Mouse (Mus musculus) cerebellum, adult 8-10 months (tissue): Measurements from ENCODE around the gene Pbld2.
"Not testable (repeated sequence)": the region's sequence is repeated elsewhere in the genome, so short reads cannot be mapped to it uniquely, and the experiment has no call there.

Experiments used
- DNase-seq: peaks from one replicate; pipeline ENCODE4 v3.0.0; 2022

Gene Pbld2

GRCm38 (mm10) chr10:63026156-63026794, 2.2 kb downstream of the Pbld2 start:
- no peak for DNase-seq

DNA sequence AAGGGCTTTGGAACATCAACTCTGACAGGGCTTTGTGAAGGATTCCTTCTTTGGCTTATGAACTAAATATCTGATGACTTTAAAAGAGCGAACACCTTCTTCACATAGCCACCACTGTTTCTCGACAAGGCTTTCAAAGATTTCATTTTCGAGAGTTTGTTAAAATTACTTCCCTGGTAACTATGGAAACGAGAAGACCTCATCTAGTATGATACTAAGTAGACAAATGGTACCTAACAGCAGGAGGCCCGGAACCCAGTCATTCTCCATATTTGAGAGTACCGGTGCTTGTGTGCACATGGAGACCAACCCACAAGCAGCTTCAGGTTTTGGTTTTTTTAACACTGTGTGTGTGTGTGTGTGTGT, 2.7 kb downstream of the Pbld2 start:
- DNase-seq, result no peak

GRCm38 (mm10) chr10:63027376-63028161, 3.5 kb downstream of the Pbld2 start:
- no peak for DNase-seq

- no peak for DNase-seq
These were observed 4.3 kb downstream of the Pbld2 start for GRCm38 (mm10) chr10:63028396-63028795.

DNA sequence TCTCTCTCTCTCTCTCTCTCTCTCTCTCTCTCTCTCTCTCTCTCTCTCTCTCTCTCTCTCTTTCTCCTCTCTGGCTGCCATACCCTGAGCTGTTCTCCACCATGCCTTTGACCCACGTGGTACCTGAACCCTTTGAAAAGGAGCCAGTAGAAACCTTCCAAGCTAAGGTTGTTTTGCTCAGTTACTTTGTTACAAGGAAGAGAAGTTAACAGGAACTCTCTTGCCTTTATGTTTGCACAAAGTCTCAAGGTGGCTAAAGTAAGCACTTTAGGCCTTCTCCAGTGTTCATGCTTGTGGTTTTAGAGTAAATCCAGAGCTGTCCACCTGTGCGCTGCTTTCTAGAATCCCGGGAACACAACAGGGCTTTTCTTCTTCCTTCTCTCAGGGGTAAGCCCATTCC, 8.2 kb downstream of the Pbld2 start:
- no peak for DNase-seq

DNA sequence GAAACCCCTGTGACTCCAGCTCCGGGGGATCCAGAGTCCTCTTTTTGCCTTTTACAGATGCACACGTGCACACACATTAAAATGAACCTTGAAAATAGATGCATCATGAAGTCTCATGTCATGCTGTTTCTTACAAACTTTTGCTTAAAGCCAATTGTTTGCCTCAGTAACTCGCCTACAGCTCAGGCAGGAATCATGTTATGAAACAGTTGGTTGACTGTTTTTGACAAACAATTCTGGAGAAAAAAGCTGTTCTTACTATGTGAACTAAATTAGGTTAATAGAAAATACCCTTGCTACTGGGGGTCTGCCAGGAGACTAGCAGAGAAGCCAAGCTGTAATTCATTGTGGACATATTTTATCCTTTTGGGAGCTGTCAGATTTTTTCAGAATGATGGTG, 8.8 kb downstream of the Pbld2 start:
- no peak for DNase-seq

- no peak for DNase-seq
These were observed 14.6 kb downstream of the Pbld2 start for GRCm38 (mm10) chr10:63038571-63039320.

DNA sequence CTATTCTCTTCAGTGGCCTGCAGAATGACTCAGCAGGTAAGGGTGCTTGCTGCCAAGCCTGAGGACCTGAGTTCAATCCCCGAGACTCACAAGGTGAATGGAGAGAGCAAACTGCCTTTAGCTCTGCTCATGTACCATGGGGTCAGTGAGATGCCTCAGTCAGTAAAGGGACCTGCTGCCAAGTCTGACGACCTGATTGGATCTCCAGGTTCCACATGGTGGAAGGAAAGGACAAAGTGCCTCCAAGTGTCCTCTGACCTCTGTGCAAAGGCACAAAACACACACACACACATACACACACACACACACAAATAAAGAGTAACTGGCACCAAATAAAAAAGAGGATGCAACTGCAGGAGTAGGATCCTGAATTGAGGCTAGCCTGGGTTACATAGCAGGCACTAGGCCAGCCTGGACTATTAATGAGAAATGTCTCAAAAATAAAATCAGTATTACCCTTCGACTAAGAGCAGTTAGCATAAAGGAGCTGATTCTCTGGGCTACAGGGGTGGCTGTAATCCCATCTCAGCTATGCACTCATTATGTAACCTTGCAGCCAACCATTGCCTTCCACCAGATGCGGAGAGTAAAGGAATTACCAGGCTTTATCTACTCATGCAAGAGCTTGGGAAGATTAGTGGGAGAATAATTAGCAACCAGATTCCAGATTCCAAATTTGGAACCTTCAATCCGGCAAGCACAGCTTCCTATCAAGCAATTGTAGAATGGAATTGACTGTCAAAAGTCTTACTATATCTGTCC, 15.9 kb downstream of the Pbld2 start:
- no peak for DNase-seq

- DNase-seq, result no peak
These were observed 19.0 kb downstream of the Pbld2 start for GRCm38 (mm10) chr10:63043154-63043553.

DNA sequence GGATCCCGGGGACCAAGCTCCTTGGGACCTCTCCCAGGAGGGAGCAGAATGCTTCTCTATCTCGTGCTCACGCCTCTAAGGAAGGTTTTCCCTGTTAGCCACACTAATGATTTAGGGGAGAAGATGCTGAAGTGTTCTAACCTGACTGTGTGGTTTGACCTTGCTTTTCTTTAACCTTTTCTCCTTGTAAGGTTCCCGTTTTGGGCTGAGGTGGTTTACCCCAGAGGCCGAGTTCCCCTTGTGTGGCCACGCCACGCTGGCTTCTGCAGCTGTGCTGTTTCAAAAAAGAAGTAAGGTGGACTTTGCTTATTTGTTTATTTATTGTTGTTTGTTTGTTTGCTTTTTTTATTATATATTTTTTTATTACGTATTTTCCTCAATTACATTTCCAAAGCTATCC, 23.6 kb downstream of the Pbld2 start:
- DNase-seq, result no peak

DNA sequence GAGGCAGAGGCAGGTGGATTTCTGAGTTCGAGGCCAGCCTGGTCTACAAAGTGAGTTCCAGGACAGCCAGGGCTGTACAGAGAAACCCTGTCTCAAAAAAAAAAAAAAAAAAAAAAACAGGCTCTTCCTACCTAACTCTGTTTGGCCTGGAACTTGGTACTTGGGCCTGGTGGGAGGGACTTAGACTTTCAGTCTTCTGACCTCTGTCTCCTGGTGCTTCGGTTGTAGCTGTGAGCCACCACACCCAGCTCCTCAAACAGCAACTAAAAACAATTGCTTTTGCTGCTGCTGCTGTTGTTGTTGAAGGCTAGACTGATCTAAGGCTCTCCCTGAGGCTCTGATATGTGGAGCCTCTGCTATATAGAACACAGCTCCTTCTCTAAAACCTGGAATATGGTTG, 25.0 kb downstream of the Pbld2 start:
- no peak for DNase-seq

DNA sequence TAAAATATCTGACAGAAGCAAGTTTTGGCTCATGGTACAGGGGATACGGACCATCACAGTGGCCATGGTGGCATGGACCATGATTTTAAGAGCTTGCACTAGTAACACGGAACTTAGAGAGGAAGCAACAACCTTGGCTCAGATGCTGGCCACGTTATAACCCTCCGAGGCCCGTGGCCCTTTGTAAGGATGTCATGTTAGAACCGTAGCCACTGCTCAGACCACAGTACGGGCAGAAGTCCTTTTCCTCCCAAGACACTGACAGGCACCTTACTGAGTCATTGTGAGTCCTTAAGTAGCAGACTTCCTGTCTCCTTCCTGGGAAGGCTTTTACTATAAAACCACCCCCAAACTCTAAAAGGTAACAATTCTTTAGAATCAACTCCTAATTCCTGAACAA, 27.2 kb downstream of the Pbld2 start:
- no peak for DNase-seq

GRCm38 (mm10) chr10:63052011-63052410, 27.9 kb downstream of the Pbld2 start:
- no peak for DNase-seq

- no peak for DNase-seq
These were observed 28.9 kb downstream of the Pbld2 start for GRCm38 (mm10) chr10:63053007-63053406.

DNA sequence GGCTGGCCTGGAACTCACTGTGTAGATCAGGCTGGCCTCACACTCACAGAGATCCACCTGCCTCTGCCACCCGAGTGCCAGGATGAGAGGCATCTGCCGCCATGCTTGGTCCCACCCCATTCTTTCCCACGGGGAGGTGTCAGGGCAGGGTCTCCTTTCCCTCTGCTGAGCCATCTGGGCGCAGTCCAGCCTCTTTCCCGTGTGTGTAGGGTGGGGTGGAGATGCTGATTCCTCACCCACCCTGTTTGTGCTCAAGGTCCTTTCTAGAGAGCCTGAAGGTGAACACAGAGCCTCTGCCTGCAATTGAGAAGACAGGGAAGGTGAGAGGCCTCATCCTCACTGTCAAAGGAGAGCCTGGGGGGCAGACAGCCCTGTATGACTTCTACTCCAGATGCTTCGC, 30.0 kb downstream of the Pbld2 start:
- DNase-seq, result not testable (repeated sequence)

DNA sequence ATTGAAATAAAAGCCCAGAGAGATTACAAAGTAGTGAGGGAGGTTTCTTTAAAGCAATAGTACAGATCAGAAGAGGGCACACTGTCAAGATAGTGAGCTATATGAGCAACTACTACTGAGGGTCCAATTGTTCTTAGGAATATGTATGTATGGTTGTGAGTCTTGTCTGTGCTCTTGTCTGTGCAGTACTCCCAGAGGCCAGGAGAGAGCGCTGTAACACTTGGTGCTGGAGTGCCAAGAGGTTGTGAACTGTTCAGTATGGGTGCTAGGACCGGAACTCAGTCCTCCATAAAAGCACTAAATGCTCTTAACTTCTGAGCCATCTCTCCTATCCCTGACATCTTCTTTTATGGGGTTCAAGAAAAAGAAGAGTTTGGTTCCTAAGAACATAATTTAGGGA, 30.5 kb downstream of the Pbld2 start:
- DNase-seq, result no peak

GRCm38 (mm10) chr10:63056966-63057750, 33.0 kb downstream of the Pbld2 start:
- no peak for DNase-seq

DNA sequence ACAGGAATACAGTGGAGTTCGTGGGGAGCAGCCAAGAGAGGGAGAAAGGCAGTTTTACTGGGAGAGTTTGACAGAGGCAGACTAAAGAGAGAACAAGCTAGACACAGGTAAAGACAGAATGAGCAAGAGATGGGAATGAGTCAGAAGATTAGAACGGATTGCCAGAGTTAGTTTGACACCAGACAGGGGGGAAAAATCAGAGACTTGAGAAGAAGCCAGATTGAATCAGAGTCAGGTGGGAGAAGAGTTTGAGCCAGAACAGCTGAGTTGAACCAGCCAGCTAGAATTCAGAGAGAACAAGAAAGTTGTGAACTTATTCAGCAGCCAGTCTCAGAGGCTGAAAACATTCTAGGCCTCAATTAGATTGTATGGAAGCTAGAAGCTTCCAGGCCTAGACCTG, 35.7 kb downstream of the Pbld2 start, which contains the start of gene Pbld1:
TSS of gene Pbld1 (plus strand) at position 301 of the 400 bp plus-strand sequence.
- no peak for DNase-seq

GRCm38 (mm10) chr10:63060406-63060805, 36.3 kb downstream of the Pbld2 start:
- no peak for DNase-seq

- DNase-seq, result no peak
These were observed 37.2 kb downstream of the Pbld2 start for GRCm38 (mm10) chr10:63061266-63061665.

DNA sequence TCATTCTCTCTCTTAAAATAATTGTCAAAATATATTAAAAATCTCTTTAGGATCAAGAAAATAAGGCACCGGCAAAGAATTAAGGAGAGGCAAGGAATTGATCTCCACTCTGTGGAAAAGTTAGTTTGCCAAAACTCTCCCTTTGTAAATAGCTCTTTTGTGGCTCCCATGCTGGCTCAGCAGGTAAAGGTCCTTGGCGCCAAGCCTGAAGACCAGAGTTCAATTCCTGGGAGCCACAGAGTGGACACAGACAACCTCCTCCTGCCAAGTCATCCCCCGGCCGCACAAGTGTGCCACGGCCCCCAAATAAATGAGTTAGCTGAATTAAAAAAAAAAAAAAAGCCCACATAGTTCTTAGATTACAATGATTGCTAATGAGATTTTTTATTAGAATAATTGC, 38.6 kb downstream of the Pbld2 start:
- no peak for DNase-seq

DNA sequence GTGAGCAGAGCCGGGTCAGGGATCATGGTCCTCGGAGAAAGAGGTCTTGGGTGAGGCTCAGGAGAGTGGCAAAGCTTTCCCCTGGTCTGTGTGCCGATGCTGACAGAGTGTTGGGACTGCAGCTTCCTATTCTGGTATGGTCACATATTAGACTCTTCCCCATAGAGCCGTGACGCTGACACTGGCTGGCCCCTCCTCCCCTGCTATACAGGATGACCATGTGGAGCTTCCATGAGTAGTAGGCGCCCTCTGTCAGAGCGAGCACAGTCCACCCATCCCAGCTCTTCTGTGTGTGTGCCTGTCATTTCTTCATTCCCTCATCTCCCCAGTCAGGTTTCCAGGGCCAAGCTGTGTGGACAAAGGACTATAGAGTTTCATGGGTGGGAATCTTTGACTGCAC, 39.2 kb downstream of the Pbld2 start:
- no peak for DNase-seq
